Mouse (Mus musculus): ENCODE data around the gene H2-D1. TPM values are rescaled to one million over a fixed set of nuclear protein-coding genes. Genes with fewer than 3 reads are reported as not detected.
A peak's percentile ranks its signal among the peaks of the same experiment; 100 is the strongest.

H2-D1 gene
- polyA plus RNA-seq, 1 experiment, result 878 TPM

GRCm38 (mm10) chr17:35237504-35237903 lies 25.0 kb upstream of the H2-D1 start:
- DNase-seq, result no peak
- 88% methylated on average over 12 of the region's 12 CpGs for WGBS
- Histone ChIP-seq H3K4me3 (replicated peaks; ENCODE audit: extremely low read depth, low read depth, low read length) (no peak overlapping the region), H3K4me1 (ENCODE audit: control insufficient read depth, insufficient read depth, low read length) (peaks cover 8% of the 10 kb centered on the region)
- TF ChIP-seq CTCF (IDR thresholded peaks at IDR 0.05; ENCODE audit: insufficient read depth, low read length) (no peak), POLR2A (IDR thresholded peaks at IDR 0.05; ENCODE audit: borderline replicate concordance, extremely low read depth, low read depth, low read length) (no peak)

- WGBS, result 71% methylated on average over 5 of the region's 5 CpGs
- TF ChIP-seq CTCF (IDR thresholded peaks at IDR 0.05; ENCODE audit: insufficient read depth, low read length) (no peak), POLR2A (IDR thresholded peaks at IDR 0.05; ENCODE audit: borderline replicate concordance, extremely low read depth, low read depth, low read length) (no peak)
- no peak for DNase-seq
- no peak overlapping the region for H3K4me3 ChIP-seq (replicated peaks; ENCODE audit: extremely low read depth, low read depth, low read length)
- H3K4me1 ChIP-seq (ENCODE audit: control insufficient read depth, insufficient read depth, low read length), result peaks cover 13% of the 10 kb centered on the region
Observed at GRCm38 (mm10) chr17:35239700-35240099, 22.8 kb upstream of the H2-D1 start.

GRCm38 (mm10) chr17:35240384-35241304 lies 21.9 kb upstream of the H2-D1 start:
- TF ChIP-seq CTCF (IDR thresholded peaks at IDR 0.05; ENCODE audit: insufficient read depth, low read length) (no peak), POLR2A (IDR thresholded peaks at IDR 0.05; ENCODE audit: borderline replicate concordance, extremely low read depth, low read depth, low read length) (no peak)
- H3K4me1 ChIP-seq (ENCODE audit: control insufficient read depth, insufficient read depth, low read length), result peaks cover 13% of the 10 kb centered on the region
- H3K4me3 ChIP-seq (replicated peaks; ENCODE audit: extremely low read depth, low read depth, low read length), result peak overlapping the region; percentile 48
- 21% methylated on average over 12 of the region's 12 CpGs for WGBS
- DNase-seq, result no peak

GRCm38 (mm10) chr17:35241305-35242014 lies 21.1 kb upstream of the H2-D1 start, which contains the start of gene Ddx39b:
Gene Ddx39b, plus strand, starts transcription at chr17:35241746.
- TF ChIP-seq CTCF (IDR thresholded peaks at IDR 0.05; ENCODE audit: insufficient read depth, low read length) (no peak), POLR2A (IDR thresholded peaks at IDR 0.05; ENCODE audit: borderline replicate concordance, extremely low read depth, low read depth, low read length) (peak; percentile 92; the same call in 1 of the 2 replicates)
- WGBS, result under 1% methylated on average over 69 of the region's 69 CpGs

GRCm38 (mm10) chr17:35242015-35242941 lies 20.3 kb upstream of the H2-D1 start:
- DNase-seq, result no peak
- H3K4me1 ChIP-seq (ENCODE audit: control insufficient read depth, insufficient read depth, low read length), result peaks cover 13% of the 10 kb centered on the region
- TF ChIP-seq POLR2A (IDR thresholded peaks at IDR 0.05; ENCODE audit: borderline replicate concordance, extremely low read depth, low read depth, low read length) (peak; percentile 46; the same call in 1 of the 2 replicates), CTCF (IDR thresholded peaks at IDR 0.05; ENCODE audit: insufficient read depth, low read length) (0 out of 2 replicates have a peak, but pooled peaks have one; percentile 14)
- WGBS, result under 1% methylated on average over 55 of the region's 55 CpGs
- H3K4me3 ChIP-seq (replicated peaks; ENCODE audit: extremely low read depth, low read depth, low read length), result peak overlapping the region; percentile 77

More at GRCm38 (mm10) chr17:35241305-35242014, 21.1 kb upstream of the H2-D1 start, which contains the start of gene Ddx39b:
- Histone ChIP-seq H3K4me3 (replicated peaks; ENCODE audit: extremely low read depth, low read depth, low read length) (peak within 1 kb of the TSS; percentile 77), H3K4me1 (ENCODE audit: control insufficient read depth, insufficient read depth, low read length) (peaks cover 13% of the 10 kb centered on the region)
- peak; percentile 95 for DNase-seq

GRCm38 (mm10) chr17:35243086-35243485 lies 19.4 kb upstream of the H2-D1 start:
- TF ChIP-seq POLR2A (IDR thresholded peaks at IDR 0.05; ENCODE audit: borderline replicate concordance, extremely low read depth, low read depth, low read length), result no peak
- no peak for TF ChIP-seq CTCF (IDR thresholded peaks at IDR 0.05; ENCODE audit: insufficient read depth, low read length)
- 2% methylated on average over 16 of the region's 16 CpGs for WGBS
- H3K4me1 ChIP-seq (ENCODE audit: control insufficient read depth, insufficient read depth, low read length), result peaks cover 13% of the 10 kb centered on the region
- peak overlapping the region; percentile 77 for H3K4me3 ChIP-seq (replicated peaks; ENCODE audit: extremely low read depth, low read depth, low read length)
- DNase-seq, result no peak

GRCm38 (mm10) chr17:35244999-35245398 lies 17.5 kb upstream of the H2-D1 start:
- no peak for DNase-seq
- H3K4me3 ChIP-seq (replicated peaks; ENCODE audit: extremely low read depth, low read depth, low read length), result no peak overlapping the region
- TF ChIP-seq CTCF (IDR thresholded peaks at IDR 0.05; ENCODE audit: insufficient read depth, low read length) (no peak), POLR2A (IDR thresholded peaks at IDR 0.05; ENCODE audit: borderline replicate concordance, extremely low read depth, low read depth, low read length) (no peak)
- H3K4me1 ChIP-seq (ENCODE audit: control insufficient read depth, insufficient read depth, low read length), result peaks cover 13% of the 10 kb centered on the region
- 56% methylated on average over 2 of the region's 2 CpGs for WGBS

GRCm38 (mm10) chr17:35245731-35246623 lies 16.6 kb upstream of the H2-D1 start:
- TF ChIP-seq CTCF (IDR thresholded peaks at IDR 0.05; ENCODE audit: insufficient read depth, low read length) (peak; percentile 13; the same call in 1 of the 2 replicates), POLR2A (IDR thresholded peaks at IDR 0.05; ENCODE audit: borderline replicate concordance, extremely low read depth, low read depth, low read length) (no peak)
- 69% methylated on average over 15 of the region's 15 CpGs for WGBS
- no peak overlapping the region for H3K4me3 ChIP-seq (replicated peaks; ENCODE audit: extremely low read depth, low read depth, low read length)
- peaks cover 13% of the 10 kb centered on the region for H3K4me1 ChIP-seq (ENCODE audit: control insufficient read depth, insufficient read depth, low read length)
- no peak for DNase-seq
